ENCODE assay signal across 8 mouse cellular contexts in the genomic region with DNA sequence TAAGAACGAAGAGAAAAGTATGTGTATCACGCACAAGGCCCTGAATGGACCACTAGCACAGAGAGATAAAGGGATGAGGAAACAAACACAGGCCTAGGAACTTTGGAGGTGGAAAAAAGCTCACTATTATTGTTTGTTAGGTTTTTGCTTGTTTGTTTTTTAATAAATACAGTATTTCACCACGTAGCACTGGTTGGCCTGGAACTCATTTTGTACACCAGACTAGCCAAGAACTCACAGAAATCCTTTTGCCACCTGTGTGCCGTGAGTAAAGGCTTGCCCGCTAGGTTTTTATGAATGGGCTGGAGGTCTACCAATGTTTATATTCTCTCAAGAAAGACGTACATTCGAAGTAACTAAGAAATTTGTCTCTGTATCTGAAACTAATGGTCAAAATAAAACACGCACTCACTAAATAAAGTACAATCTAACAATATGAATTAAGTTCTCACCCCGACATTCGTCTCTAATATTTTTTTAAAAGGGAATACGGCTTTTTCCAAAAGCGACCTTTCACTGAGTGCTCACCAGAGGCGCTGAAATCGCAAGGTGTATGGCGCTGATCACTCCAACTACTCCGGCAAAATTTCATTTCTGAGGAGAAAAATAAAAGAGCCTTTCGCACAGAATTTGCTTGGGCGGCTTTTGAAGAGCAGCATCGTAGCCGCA. TPM values are rescaled to one million over a fixed set of nuclear protein-coding genes. Genes with fewer than 3 reads are reported as not detected.
DNase-seq lines count a peak whose midpoint lies in the region; ATAC-seq and TF ChIP-seq lines count a peak whose summit lies in the region.

No protein-coding gene starts in this region.

- H3K27me3 ChIP-seq in intestine, embryonic 14.5 days (replicated peaks; ENCODE audit: control insufficient read depth, insufficient read depth, low read length): no peaks in the 10 kb centered on the region
- no peaks in the 10 kb centered on the region for H3K27me3 ChIP-seq in neural tube, embryonic 13.5 days

- H3K4me3 ChIP-seq in left cerebral cortex, adult 2 months: peak overlapping the region; percentile 76
- peak overlapping the region; percentile 98 for H3K4me3 ChIP-seq in intestine, embryonic 14.5 days (ENCODE audit: low read depth, low read length)
- peak overlapping the region; percentile 90 for H3K4me3 ChIP-seq in neural tube, embryonic 13.5 days

- DNase-seq in left cerebral cortex, adult 2 months (ENCODE audit: extremely low spot score in 1 of 2, low spot score in 2 of 2): no peak
- DNase-seq in left cerebral cortex, postnatal 14 days (ENCODE audit: low spot score in 2 of 2): no peak
- peak; percentile 27 for DNase-seq in c-Kit-negative CD71-positive TER-119-positive erythroid progenitor cells, embryonic 14.5 days (ENCODE audit: low read depth, low spot score)
- no peak for DNase-seq in intestine, embryonic 14.5 days (ENCODE audit: low spot score)
- no peak for DNase-seq in frontal cortex, postnatal 25 days (ENCODE audit: low spot score in 2 of 2)
- DNase-seq in layer of hippocampus, adult 9-10 months (ENCODE audit: low spot score): no peak
- DNase-seq in left cerebral cortex, postnatal 4 days: no peak

- intact Hi-C loops in left cerebral cortex, adult 2 months (cut with DNase I): loop anchor here (2.0 to 10.0 kb wide), 4 partner anchors 25 to 153 kb away; a partner anchor contains a TSS
- intact Hi-C loops in left cerebral cortex, postnatal 14 days (cut with DNase I): loop anchor here (2.0 kb wide), 1 partner anchor 89 kb away; a partner anchor contains a TSS
- intact Hi-C loops in left cerebral cortex, postnatal 4 days (cut with DNase I): no loop called here

- no peak for ATAC-seq in intestine, embryonic 14.5 days (replicated peaks; ENCODE audit: low FRiP score, low TSS enrichment, low read depth)
- ATAC-seq in neural tube, embryonic 13.5 days (ENCODE audit: low read depth): no peak

- peaks cover 24% of the 10 kb centered on the region for H3K4me1 ChIP-seq in intestine, embryonic 14.5 days (replicated peaks; ENCODE audit: control insufficient read depth, insufficient read depth, low read length)
- H3K4me1 ChIP-seq in neural tube, embryonic 13.5 days (replicated peaks): peaks cover 40% of the 10 kb centered on the region

- H3K9ac ChIP-seq in intestine, embryonic 14.5 days (ENCODE audit: low read length): peak overlapping the region; percentile 82
- H3K9ac ChIP-seq in neural tube, embryonic 13.5 days: peak overlapping the region; percentile 92

- TF ChIP-seq CTCF in left cerebral cortex, adult 2 months (IDR thresholded peaks at IDR 0.05): peak; percentile 4

- no peaks in the 10 kb centered on the region for H3K9me3 ChIP-seq in intestine, embryonic 14.5 days (ENCODE audit: control insufficient read depth, low read length)
- no peaks in the 10 kb centered on the region for H3K9me3 ChIP-seq in neural tube, embryonic 13.5 days

- H3K4me2 ChIP-seq in intestine, embryonic 14.5 days (ENCODE audit: low read length): peak overlapping the region; percentile 93
- peak overlapping the region; percentile 80 for H3K4me2 ChIP-seq in neural tube, embryonic 13.5 days

- peak overlapping the region; percentile 98 for H3K27ac ChIP-seq in left cerebral cortex, adult 2 months
- peak overlapping the region; percentile 97 for H3K27ac ChIP-seq in intestine, embryonic 14.5 days (ENCODE audit: low read depth)
- H3K27ac ChIP-seq in neural tube, embryonic 13.5 days (replicated peaks): peak overlapping the region; percentile 97

- peaks cover 29% of the 10 kb centered on the region for H3K36me3 ChIP-seq in intestine, embryonic 14.5 days (ENCODE audit: control insufficient read depth, insufficient read depth, low read length)
- H3K36me3 ChIP-seq in neural tube, embryonic 13.5 days: peaks cover 19% of the 10 kb centered on the region

- 6% methylated on average over 20 of the region's 20 CpGs for WGBS in intestine, embryonic 14.5 days
- WGBS in neural tube, embryonic 13.5 days: 12% methylated on average over 20 of the region's 20 CpGs

RNA-seq across cellular contexts. Expression of a gene that starts 0.6 kb away (rescaled TPM):
- 10 to 100 TPM; 30.7 to 33.7 TPM for total RNA-seq in left cerebral cortex, adult 2 months (2021)
- 10 to 100 TPM; 29.2 to 29.5 TPM for total RNA-seq in left cerebral cortex, postnatal 14 days (2021)
- polyA plus RNA-seq in intestine, embryonic 14.5 days (2014; fragmentation: Nextera tagmentation; extraction: Ambion mirVana): 18.3 and 24.6 TPM in 2 replicates
- polyA plus RNA-seq in neural tube, embryonic 13.5 days (2015; fragmentation: Nextera tagmentation; extraction: Ambion mirVana): 29.3 and 30.4 TPM in 2 replicates
- total RNA-seq in left cerebral cortex, postnatal 4 days (2021): 10 to 100 TPM; 35.1 to 40.5 TPM

RNA-seq across cellular contexts. Expression of a gene that starts 29.2 kb away (rescaled TPM):
- total RNA-seq in left cerebral cortex, adult 2 months (2021): 10 to 100 TPM; 41.3 to 44.3 TPM
- total RNA-seq in left cerebral cortex, postnatal 14 days (2021): 10 to 100 TPM; 46.3 to 46.6 TPM
- polyA plus RNA-seq in intestine, embryonic 14.5 days (2014; fragmentation: Nextera tagmentation; extraction: Ambion mirVana): 66.7 and 73.6 TPM in 2 replicates
- polyA plus RNA-seq in neural tube, embryonic 13.5 days (2015; fragmentation: Nextera tagmentation; extraction: Ambion mirVana): 107 and 129 TPM in 2 replicates
- total RNA-seq in left cerebral cortex, postnatal 4 days (2021): 100 to 1,000 TPM in 1 of 2 experiments, 10 to 100 TPM in 1; 97.4 to 105 TPM

RNA-seq across cellular contexts. Expression of a gene that starts 32.0 kb away (rescaled TPM):
- total RNA-seq in left cerebral cortex, adult 2 months (2021): 10 to 100 TPM; 26.0 to 31.4 TPM
- 10 to 100 TPM; 24.4 to 26.6 TPM for total RNA-seq in left cerebral cortex, postnatal 14 days (2021)
- 24.5 and 24.7 TPM in 2 replicates for polyA plus RNA-seq in intestine, embryonic 14.5 days (2014; fragmentation: Nextera tagmentation; extraction: Ambion mirVana)
- polyA plus RNA-seq in neural tube, embryonic 13.5 days (2015; fragmentation: Nextera tagmentation; extraction: Ambion mirVana): 15.2 and 15.3 TPM in 2 replicates
- 10 to 100 TPM; 41.9 to 42.3 TPM for total RNA-seq in left cerebral cortex, postnatal 4 days (2021)
